Mouse (Mus musculus) layer of hippocampus, postnatal 25 days (tissue): ENCODE measurements around the gene Elovl6. TPM values are rescaled to one million over a fixed set of nuclear protein-coding genes. Genes with fewer than 3 reads are reported as not detected.

ENCODE experiments used
- DNase-seq, 2 experiments: peaks; one replicate each; pipeline ENCODE4 v3.0.0; 2022; ENCODE audit warnings: mixed read lengths in 2 of 2, low spot score in 1 of 2; ENCODE audit errors: extremely low spot score in 1 of 2
- total RNA-seq, 2 experiments: library from RNA; stranded (reverse); gene quantifications; 2 replicates each; pipeline ENCODE4 v1.2.3; 2021

The Elovl6 gene
- total RNA-seq, 2 experiments from 2014 or later, result 37.8 to 40.8 TPM

DNA sequence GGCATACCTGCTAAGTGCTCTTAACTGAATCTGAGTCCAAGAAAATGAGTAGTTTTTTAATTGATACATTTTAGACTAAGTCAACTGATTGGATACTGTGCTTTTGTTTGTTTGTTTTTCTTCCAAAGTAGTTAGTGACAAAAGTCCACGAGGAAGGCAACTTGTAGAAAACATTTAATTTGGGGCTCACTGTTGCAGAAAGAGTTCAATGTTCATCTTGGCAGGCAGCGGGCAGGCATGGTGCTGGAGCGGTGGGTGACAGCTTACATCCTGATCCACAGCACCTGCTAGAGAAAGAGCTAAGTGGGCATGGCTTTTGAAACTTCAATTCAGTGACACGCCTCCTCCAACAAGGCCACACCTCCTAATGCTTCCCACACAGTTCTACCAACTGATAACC, 31.7 kb downstream of the Elovl6 start:
- no peak for DNase-seq

DNA sequence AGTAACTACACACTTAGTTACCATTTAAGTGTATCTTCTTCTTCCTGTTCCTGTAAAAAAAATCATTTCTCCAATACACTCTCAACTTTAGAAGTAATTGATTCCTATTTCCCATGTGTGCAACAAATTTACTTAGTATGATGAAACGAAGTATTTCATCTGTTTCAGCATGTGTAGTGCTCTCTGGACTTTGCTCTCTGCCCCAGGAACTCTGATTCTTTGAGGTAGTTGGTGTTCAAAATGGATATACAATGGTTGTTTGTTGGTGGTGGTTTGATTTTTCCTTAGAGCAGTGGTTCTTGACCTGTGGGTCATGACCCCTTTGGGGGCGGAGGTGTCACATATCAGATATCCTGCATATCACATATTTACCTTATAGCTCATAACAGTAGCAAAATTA, 32.7 kb downstream of the Elovl6 start:
- DNase-seq, result no peak

DNA sequence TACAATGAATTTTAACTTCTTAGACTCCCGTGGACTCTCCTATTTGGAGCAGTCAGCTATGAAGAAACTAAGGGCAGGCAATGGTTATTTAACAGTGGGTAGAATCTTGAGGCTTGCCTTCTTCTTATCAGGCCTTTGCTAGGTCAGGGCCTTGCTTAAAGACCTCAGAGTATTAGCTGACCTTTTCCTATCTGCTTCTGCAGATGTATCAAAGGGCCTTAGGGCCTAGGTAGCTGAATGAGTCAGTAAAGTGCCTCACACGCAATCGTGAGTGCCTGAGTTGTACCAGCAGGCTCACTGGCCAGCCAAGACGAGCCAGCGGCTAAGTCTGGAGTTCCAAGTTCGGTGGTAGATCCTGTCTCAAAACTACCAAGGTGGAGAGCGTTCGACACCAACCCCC, 33.3 kb downstream of the Elovl6 start:
- no peak for DNase-seq

DNA sequence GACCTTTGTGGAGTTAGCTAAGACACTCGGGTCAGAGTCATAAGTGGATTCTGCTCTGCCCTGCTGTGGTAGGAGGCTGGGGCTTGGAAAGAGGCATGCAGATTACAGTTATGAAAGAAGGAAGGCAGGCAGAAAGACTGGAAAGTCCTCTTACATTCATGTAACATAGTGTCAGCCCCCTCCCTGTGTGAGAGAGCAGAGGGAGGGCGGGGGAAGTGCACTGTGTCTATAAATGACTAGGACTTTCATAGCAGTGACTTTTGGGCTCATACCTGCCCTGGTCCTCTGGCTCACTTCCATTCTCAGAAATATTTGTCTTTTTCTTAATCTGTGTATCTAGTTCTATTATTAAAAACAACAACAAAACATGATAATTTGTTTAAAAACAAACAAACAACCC, 33.9 kb downstream of the Elovl6 start:
- no peak for DNase-seq

DNA sequence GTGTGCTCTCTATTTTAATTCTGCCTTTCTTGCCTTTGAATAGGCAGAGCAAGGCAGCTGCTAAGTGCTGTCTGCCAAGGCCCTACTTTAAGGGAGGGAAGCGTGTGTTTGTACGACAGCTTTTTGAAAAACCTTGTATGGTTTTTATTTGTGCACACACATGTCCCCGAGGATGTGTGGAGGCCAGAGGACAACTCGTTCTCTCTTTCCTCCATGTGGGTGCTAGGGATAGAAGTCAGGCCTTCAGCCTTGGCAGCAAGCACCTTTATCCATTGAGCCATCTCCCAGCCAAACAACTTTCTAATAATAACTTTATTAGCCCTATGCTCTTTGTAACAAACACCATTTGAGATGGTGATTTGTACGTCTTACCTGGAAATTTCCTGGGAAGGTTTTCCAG, 34.7 kb downstream of the Elovl6 start:
- DNase-seq, result no peak

DNA sequence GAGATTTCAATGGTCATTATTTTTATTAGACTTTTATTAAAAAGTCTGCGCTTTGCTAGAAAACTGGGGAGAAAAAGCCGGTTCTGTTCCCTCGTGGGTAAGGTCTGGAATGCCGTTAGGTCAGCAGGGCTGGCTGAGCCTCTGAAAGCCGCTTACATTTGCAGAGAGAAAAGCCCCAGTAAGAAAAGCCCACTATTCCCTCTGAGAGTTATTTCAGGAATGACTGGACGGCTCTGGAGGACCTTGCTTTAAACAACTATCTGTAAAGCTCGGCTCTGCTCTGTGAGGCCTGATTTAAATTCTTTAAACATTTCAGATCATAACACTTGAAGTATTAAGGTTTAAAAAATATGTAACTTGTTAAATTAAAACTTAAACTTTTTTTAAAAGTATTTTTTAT, 36.4 kb downstream of the Elovl6 start:
- DNase-seq, result no peak

DNA sequence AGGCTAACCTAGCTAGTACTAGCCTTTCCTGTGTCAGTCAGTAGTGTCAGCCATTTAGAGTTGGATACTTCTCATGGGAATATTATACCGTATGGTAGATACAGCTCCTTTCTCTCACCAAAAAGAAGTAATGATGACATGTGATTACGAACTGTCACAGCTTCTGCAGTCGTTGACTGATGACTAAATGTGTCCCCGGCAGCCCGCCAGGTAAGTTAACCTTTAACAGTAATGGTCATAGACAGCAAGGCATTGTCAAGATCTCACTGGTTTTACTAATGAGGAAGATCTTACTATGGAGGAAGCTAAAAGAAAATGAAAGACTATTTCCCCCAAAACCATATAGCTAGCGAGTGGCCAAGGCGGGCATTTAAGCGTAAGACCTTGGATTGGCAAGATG, 38.8 kb downstream of the Elovl6 start:
- DNase-seq, result no peak

DNA sequence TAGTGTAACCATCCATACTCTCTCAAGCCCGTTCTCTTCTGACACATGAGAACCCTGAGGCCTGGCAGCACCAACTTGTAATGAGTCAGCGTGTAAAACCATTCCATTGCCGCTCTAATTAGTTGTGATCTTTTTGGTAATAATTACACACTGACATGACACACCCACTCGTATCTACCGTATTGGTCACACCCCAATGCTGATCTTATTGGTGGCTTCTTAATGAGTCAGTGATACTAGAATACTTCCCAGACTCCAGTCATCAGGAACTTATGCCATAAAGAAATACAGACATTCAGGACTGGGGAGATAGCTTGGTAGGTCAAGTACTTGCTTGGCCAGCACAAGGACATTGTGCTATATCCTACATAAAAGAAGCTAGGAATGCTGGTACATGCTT, 39.5 kb downstream of the Elovl6 start:
- DNase-seq, result no peak

DNA sequence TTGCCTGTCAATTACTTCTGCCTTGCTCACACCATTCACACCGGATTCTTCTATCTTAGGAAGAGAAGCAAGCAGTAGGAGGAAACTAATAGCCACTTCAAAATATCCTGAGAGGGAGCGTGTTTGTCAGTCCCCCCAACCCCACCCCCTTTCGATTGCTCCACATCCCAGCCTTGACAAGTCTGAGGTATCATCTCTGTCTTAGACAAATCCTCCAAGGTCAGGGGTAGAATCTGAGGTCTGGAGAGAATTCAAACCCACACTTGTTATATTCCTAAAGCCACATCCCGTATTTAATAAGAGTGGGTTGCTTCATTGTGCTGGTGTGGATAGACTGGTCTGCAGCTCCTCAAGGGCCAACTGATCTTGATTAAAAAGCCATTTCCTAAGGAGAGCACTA, 40.8 kb downstream of the Elovl6 start:
- no peak for DNase-seq

DNA sequence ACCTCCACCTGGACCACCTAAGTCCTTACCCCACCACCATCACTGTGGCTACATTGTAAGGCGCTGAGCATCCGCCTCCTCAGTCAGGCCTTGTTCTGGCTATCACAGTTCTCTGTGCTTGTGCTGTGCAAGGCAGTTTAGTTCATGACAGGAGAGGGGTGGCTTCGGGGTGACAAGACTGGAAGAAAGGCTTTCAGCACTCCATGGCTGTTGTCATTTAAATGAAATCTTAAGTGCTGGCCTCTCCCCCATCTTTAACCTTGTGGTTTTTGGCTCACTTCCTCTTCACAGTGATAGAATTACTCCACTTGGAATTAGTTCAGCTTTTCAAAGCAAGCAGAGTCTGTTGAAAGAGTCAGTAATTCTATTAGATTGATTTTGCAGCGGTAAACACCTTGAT, 41.5 kb downstream of the Elovl6 start:
- no peak for DNase-seq

DNA sequence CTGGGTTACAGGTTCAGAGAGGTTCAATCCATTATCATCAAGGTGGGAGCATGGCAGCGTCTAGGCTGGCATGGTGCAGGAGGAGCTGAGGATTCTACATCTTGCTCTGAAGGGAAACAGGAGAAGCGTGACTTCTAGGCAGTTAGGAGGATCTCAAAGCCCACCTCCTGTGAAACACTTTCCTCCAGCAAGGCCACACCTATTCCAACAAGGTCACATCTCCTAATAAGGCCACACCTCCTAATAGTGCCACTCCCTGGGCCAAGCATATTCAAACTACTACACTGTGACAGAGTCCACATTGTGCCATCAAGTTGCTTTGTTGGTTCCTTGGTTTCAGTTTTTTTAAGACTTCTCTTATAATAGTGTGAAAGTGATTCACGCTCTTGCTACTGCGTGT, 42.9 kb downstream of the Elovl6 start:
- no peak for DNase-seq

DNA sequence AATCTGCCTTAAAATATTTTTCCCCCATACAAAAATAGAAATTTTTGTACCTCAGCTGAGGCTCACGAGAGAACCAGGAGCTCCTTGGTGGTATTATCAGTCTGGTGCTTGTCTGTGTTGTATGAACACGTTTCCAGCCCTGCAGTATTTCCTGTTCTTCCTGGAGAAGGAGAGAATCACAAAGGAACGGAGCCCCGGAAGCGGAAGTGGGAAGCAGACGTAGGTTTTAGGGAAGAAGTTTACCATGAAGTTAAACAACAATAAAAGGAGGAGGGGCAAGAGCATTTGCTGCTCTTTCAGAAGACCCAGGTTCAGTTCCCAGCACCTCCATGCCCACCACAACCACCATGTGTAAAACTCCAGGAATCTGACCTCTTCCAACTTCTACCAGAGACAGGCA, 44.4 kb downstream of the Elovl6 start:
- DNase-seq, result no peak

DNA sequence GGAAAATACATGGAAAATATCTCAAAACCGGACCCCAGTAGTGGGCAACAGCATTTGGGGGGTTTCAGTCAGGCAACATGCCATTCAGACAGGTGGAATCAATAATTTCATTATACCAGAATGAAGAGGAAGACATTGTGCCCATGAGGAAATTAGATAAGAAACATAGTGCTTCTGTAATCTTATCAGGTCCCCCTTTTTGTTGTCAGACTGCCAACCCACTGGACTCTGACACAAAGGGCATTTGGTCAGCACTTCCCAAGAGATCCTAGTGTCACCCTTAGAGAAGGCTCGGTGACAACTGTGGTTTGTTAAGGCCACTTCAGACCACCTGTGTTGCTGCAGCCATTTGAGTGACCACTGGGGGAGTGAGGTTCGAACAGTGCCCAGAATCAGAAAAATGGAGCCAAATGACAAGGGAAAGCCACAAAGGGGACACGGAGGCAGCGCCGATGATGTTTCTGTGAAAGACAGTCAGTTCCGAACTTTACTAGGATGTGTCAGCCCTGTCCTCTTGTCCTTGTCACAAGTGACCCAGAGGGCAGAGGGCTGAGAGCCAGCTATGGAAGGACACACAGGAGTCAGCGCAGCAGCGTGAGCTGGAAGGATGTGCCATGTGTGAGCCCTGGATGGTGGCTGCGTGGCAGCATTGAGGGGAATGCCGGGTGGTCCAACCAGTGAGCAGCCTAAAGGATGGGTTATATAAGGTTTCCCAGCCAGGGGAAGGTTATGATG, 46.8 kb downstream of the Elovl6 start:
- DNase-seq, result no peak

DNA sequence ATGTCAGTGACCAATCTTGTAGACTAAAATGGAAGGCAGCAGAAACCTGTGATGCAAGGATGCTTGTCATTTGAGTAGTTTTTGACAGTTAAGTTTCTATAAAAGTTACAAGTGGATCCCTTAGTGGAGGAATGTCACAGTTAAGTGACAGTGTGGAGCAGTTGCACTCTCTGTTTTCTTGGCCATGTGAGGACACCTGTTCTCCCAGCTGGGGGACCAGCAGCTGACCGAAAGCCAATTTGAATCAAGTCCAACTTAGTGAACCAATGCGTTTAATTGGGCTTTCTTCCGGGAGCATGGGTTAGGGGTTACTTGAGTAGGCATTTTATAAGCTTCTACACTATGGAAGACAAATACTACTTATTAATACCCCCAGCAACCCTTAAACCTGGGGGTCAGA, 48.9 kb downstream of the Elovl6 start:
- DNase-seq, result no peak

DNA sequence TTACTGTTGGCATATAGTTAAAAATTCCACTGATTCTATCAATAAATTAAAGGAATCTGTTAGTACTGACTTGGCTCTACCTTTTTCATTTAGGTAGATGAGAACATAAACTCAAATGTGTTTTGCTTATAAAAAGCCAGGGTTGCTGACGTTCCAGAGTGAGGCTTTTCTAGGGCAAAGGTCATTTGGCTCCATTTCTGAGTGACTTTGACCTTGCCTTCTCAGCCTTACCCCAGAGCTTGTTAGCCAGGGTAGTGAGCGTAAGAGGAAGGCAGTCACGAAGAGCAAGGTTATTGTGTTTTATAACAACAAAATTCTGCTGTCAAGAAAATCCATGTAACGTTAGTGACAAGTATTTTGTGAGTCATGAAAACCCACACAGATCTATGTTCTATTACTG, 50.3 kb downstream of the Elovl6 start:
- no peak for DNase-seq

DNA sequence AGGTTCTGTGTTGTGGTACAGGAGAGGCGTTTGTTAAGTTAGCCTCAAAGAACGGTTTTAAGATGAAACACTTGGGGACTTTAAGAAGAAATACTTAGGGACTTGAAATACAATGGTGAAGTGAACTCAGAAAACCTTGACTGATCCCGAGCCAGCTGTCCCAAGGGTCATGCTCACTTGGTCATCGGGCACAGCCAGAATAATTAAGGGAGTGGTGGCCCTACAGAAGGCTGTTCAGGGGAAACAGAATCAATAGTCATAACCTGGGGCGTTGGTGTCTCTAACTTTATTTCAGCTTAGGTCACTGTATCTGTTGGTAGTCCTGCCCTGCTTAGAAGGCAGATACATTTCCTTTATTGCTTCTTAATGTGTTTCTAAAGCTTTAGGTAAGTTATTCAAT, 51.1 kb downstream of the Elovl6 start:
- DNase-seq, result no peak

DNA sequence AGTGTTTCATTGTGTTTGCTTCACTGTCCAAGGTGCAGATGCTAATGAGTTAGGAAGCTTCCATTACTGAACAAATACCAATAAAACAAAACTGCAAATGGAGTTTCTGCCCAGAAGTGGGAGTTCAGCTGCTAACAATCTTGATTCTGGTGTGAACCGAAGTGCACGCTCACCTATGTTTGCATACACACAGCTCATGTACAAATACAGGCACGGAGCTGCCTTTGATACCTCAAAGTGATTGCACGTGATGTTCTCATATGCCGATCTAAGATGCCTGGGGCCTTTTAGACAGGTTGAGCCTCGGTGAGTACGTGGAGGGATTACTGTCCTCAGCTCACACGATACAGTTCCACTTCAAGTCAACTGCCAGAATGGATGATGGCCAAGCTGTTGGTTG, 55.8 kb downstream of the Elovl6 start:
- DNase-seq, result no peak

DNA sequence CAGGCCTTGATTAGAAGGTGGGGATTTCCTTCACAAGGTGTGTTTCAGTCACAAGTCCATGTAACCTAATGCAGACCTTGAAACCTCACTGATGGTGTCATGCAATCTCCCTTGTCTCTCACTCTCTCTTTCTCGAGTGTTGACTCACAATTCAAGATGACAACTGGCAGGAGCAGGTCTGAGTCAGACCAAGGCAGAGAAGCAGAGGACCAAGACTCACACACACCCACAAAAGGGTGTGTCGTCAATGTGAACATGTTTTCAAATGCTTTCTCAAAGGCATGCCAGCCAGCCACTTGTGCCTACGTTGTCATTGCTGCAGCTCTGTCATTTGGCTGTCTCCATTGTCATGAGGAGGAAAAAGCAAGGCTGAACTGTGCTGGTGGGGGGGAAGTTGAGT, 56.6 kb downstream of the Elovl6 start:
- no peak for DNase-seq

DNA sequence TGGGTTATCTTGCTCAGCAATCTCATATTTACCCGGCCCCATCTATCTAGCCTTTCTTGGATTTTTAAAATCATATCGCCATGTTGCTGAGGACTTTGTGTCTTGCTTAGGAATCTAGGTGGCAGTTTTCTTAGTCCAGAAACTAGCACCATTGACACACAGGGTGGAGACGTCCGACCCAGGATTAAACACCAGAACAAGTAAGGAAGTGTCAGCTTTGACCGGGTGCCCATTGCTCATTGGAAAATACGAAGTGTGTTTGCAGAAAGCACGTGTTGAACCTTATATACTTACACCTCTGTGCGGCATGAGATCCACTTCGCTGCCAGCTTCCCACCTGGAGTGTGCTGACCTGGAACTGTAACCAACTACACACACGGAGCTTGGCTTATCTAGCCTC, 57.5 kb downstream of the Elovl6 start:
- no peak for DNase-seq

DNA sequence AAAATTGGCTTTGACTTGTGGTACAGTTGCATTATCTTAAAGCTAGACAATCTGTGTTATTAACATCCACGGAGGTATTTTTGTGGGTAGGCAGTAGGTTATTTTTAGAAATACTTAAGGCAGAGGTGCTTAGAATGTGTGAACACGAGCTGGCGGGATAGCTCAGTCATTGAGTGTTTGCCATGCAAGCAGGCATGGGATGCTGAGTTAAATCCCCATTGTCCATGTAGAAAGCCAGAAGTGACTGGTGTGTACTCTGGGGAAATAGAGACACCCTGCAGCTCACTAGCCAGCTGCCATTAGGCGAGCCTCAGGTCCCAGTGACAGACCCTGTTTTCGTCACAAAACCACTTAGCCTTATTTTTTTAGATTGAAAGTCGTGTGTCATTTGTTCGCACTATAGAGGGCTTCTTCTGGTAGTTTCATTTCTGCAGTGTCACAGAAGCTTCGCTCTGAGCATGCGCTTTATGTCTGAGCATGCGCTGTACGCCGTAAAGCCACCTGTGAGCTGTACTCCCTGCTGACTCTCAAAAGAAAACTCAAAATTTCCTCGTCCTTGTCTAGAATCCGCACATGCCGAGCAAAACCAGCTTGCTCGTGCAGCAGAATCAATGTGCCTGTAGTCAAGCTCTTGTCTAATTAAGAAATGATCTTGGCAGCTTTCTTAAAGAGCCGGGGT, 58.5 kb downstream of the Elovl6 start:
- DNase-seq, result peak; percentile 31 to 63

DNA sequence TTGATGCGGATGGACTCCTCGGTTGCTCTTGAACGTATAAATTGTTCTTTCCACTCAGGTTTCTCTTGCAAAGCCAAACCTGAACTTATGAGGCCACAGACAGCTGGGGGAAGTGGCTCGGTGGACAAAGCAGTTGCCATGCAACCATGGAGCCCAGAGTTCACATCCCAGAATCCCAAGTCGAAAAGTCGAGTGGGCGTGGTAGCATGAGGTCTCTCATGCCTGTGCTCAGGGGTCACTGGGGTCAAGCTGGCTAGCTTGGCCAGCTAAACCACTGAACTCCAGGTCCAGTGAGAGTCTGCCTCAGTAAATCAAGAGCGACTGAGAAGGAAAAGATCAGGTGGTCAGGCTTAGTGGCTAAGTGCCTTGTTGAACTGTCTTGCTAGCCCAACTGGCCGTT, 59.1 kb downstream of the Elovl6 start:
- DNase-seq, result no peak

DNA sequence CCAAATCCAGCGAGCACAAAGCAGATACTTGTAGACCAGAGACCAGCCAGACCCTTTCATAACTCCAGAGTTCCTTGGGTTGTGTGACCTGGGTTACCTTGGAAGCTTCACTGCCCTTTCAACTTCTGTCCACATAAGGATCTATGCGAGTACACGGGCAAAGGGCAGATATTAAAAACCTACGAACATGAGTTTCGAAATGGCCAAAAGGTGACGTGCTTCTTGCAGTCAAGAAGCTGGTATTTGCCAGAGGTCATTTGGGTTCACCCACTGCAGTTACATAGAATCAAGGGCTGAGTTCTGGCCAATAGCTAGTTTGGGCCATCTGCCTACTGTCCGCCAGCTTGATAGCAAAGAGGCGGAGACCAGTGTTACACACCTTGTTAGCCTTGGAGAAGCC, 59.6 kb downstream of the Elovl6 start:
- no peak for DNase-seq
